Mouse (Mus musculus): Measurements from ENCODE around the gene Mettl26. TPM values are rescaled to one million over a fixed set of nuclear protein-coding genes. Genes with fewer than 3 reads are reported as not detected.

Mettl26 gene
- polyA plus RNA-seq, 1 experiment from 2014 or later = 60.1 TPM

- Histone ChIP-seq H3K4me2 (peak within 1 kb of the TSS; percentile 91), H3K27ac (peak within 1 kb of the TSS; percentile 92), H3K9me3 (no peaks in the 10 kb centered on the region), H3K4me3 (replicated peaks) (peak within 1 kb of the TSS; percentile 96), H3K9ac (replicated peaks) (peak within 1 kb of the TSS; percentile 87), H3K27me3 (no peaks in the 10 kb centered on the region), H3K4me1 (replicated peaks) (peaks cover 25% of the 10 kb centered on the region), H3K36me3 (peaks cover 12% of the 10 kb centered on the region)
- under 1% methylated on average over 52 of the region's 78 CpGs for WGBS
- ATAC-seq (ENCODE audit: insufficient number of reproducible peaks, insufficient read depth, low FRiP score, low TSS enrichment, low read depth) = no peak
These were observed 44.4 kb downstream of the Mettl26 start, which contains the start of gene Rab40c for GRCm38 (mm10) chr17:25919144-25919785. Rab40c (minus strand) TSS chr17:25919727.

GRCm38 (mm10) chr17:25919786-25920642 is 45.1 kb downstream of the Mettl26 start:
- Histone ChIP-seq H3K36me3 (peaks cover 12% of the 10 kb centered on the region; the same call in 1 of the 2 replicates), H3K9me3 (no peaks in the 10 kb centered on the region), H3K27ac (peak overlapping the region; percentile 92), H3K27me3 (no peaks in the 10 kb centered on the region), H3K4me3 (replicated peaks) (peak overlapping the region; percentile 96), H3K4me1 (replicated peaks) (peaks cover 25% of the 10 kb centered on the region), H3K4me2 (peak overlapping the region; percentile 91), H3K9ac (replicated peaks) (peak overlapping the region; percentile 87)
- WGBS = 1% methylated on average over 34 of the region's 40 CpGs
- ATAC-seq (ENCODE audit: insufficient number of reproducible peaks, insufficient read depth, low FRiP score, low TSS enrichment, low read depth) = peak; percentile 98

GRCm38 (mm10) chr17:25922120-25922519 is 47.2 kb downstream of the Mettl26 start:
- no peak overlapping the region for H3K4me3 ChIP-seq (replicated peaks)
- peaks cover 25% of the 10 kb centered on the region for H3K4me1 ChIP-seq (replicated peaks)
- peaks cover 22% of the 10 kb centered on the region for H3K36me3 ChIP-seq
- H3K4me2 ChIP-seq = no peak overlapping the region
- 80% methylated on average over 5 of the region's 5 CpGs for WGBS
- H3K9ac ChIP-seq (replicated peaks) = no peak overlapping the region
- H3K27me3 ChIP-seq = no peaks in the 10 kb centered on the region
- no peak overlapping the region for H3K27ac ChIP-seq
- H3K9me3 ChIP-seq = no peaks in the 10 kb centered on the region
- no peak for ATAC-seq (ENCODE audit: insufficient number of reproducible peaks, insufficient read depth, low FRiP score, low TSS enrichment, low read depth)

GRCm38 (mm10) chr17:25925348-25925747 is 50.5 kb downstream of the Mettl26 start:
- Histone ChIP-seq H3K9me3 (no peaks in the 10 kb centered on the region), H3K27me3 (no peaks in the 10 kb centered on the region), H3K36me3 (peaks cover 48% of the 10 kb centered on the region), H3K9ac (replicated peaks) (no peak overlapping the region), H3K4me3 (replicated peaks) (no peak overlapping the region), H3K27ac (no peak overlapping the region), H3K4me2 (no peak overlapping the region), H3K4me1 (replicated peaks) (peaks cover 10% of the 10 kb centered on the region; the same call in 1 of the 2 replicates)
- ATAC-seq (ENCODE audit: insufficient number of reproducible peaks, insufficient read depth, low FRiP score, low TSS enrichment, low read depth) = no peak
- WGBS = 77% methylated on average over 2 of the region's 2 CpGs

Small RNA genes lying within 50 kb of the gene (microRNA-seq; reads per million reads assigned to microRNA genes)
- gene Mir3082 = 1.4 reads per million

Other genes starting within 250 kb of the Mettl26 start
- gene Gng13, start 157.9 kb upstream of the Mettl26 start, polyA plus RNA-seq (2016; fragmentation: Nextera tagmentation; extraction: Ambion mirVana) = 0.74 and 1.3 TPM in 2 replicates
- 48.3 and 49.5 TPM in 2 replicates for gene Chtf18, start 147.7 kb upstream of the Mettl26 start, polyA plus RNA-seq (2016; fragmentation: Nextera tagmentation; extraction: Ambion mirVana)
- 21.6 and 22.4 TPM in 2 replicates for gene Rpusd1, start 147.4 kb upstream of the Mettl26 start, polyA plus RNA-seq (2016; fragmentation: Nextera tagmentation; extraction: Ambion mirVana)
- gene Mslnl, start 139.0 kb upstream of the Mettl26 start, polyA plus RNA-seq (2016; fragmentation: Nextera tagmentation; extraction: Ambion mirVana) = not detected in 2 replicates
- 0.44 TPM in 1 of 2 replicates, not detected in the other for gene Msln, start 120.7 kb upstream of the Mettl26 start, polyA plus RNA-seq (2016; fragmentation: Nextera tagmentation; extraction: Ambion mirVana)
- gene Narfl, start 101.3 kb upstream of the Mettl26 start, polyA plus RNA-seq (2016; fragmentation: Nextera tagmentation; extraction: Ambion mirVana) = 24.9 TPM in 2 replicates
- 89.8 and 97.7 TPM in 2 replicates for gene Haghl, start 89.4 kb upstream of the Mettl26 start, polyA plus RNA-seq (2016; fragmentation: Nextera tagmentation; extraction: Ambion mirVana)
- 0.13 and 0.39 TPM in 2 replicates for gene Ccdc78, start 88.5 kb upstream of the Mettl26 start, polyA plus RNA-seq (2016; fragmentation: Nextera tagmentation; extraction: Ambion mirVana)
- 68.3 and 71.7 TPM in 2 replicates for gene Fam173a, start 82.2 kb upstream of the Mettl26 start, polyA plus RNA-seq (2016; fragmentation: Nextera tagmentation; extraction: Ambion mirVana)
- gene AC134908.4, start 79.4 kb upstream of the Mettl26 start, polyA plus RNA-seq (2016; fragmentation: Nextera tagmentation; extraction: Ambion mirVana) = 0.49 TPM in 1 of 2 replicates, not detected in the other
- gene Metrn, start 77.9 kb upstream of the Mettl26 start, polyA plus RNA-seq (2016; fragmentation: Nextera tagmentation; extraction: Ambion mirVana) = 50.5 and 52.1 TPM in 2 replicates
- gene Fbxl16, start 66.0 kb upstream of the Mettl26 start, polyA plus RNA-seq (2016; fragmentation: Nextera tagmentation; extraction: Ambion mirVana) = 2.2 and 2.4 TPM in 2 replicates
- gene Wdr24, start 51.4 kb upstream of the Mettl26 start, polyA plus RNA-seq (2016; fragmentation: Nextera tagmentation; extraction: Ambion mirVana) = 28.4 and 30.9 TPM in 2 replicates
- gene Jmjd8, start 46.2 kb upstream of the Mettl26 start, polyA plus RNA-seq (2016; fragmentation: Nextera tagmentation; extraction: Ambion mirVana) = 56.4 and 63.4 TPM in 2 replicates
- gene Stub1, start 41.7 kb upstream of the Mettl26 start, polyA plus RNA-seq (2016; fragmentation: Nextera tagmentation; extraction: Ambion mirVana) = 313 TPM in 2 replicates
- gene Rhbdl1, start 37.8 kb upstream of the Mettl26 start, polyA plus RNA-seq (2016; fragmentation: Nextera tagmentation; extraction: Ambion mirVana) = 1.4 and 1.7 TPM in 2 replicates
- gene Gm20683, start 33.3 kb upstream of the Mettl26 start, polyA plus RNA-seq (2016; fragmentation: Nextera tagmentation; extraction: Ambion mirVana) = 1.6 and 2.0 TPM in 2 replicates
- gene Rhot2, start 30.2 kb upstream of the Mettl26 start, polyA plus RNA-seq (2016; fragmentation: Nextera tagmentation; extraction: Ambion mirVana) = 23.6 and 26.9 TPM in 2 replicates
- 37.3 and 45.5 TPM in 2 replicates for gene Wdr90, start 13.6 kb upstream of the Mettl26 start, polyA plus RNA-seq (2016; fragmentation: Nextera tagmentation; extraction: Ambion mirVana)
- gene Mcrip2, start 6.3 kb upstream of the Mettl26 start, polyA plus RNA-seq (2016; fragmentation: Nextera tagmentation; extraction: Ambion mirVana) = 8.5 and 9.9 TPM in 2 replicates
- 0.45 and 0.54 TPM in 2 replicates for gene Wfikkn1, start 5.8 kb downstream of the Mettl26 start, polyA plus RNA-seq (2016; fragmentation: Nextera tagmentation; extraction: Ambion mirVana)
- 35.7 and 39.1 TPM in 2 replicates for gene Rab40c, start 44.7 kb downstream of the Mettl26 start, polyA plus RNA-seq (2016; fragmentation: Nextera tagmentation; extraction: Ambion mirVana)
- gene Pigq, start 69.9 kb downstream of the Mettl26 start, polyA plus RNA-seq (2016; fragmentation: Nextera tagmentation; extraction: Ambion mirVana) = 47.3 and 52.4 TPM in 2 replicates
- gene Nhlrc4, start 69.9 kb downstream of the Mettl26 start, polyA plus RNA-seq (2016; fragmentation: Nextera tagmentation; extraction: Ambion mirVana) = 0.13 and 0.74 TPM in 2 replicates
- 0.10 and 0.27 TPM in 2 replicates for gene A930017K11Rik, start 77.5 kb downstream of the Mettl26 start, polyA plus RNA-seq (2016; fragmentation: Nextera tagmentation; extraction: Ambion mirVana)
- gene Capn15, start 110.7 kb downstream of the Mettl26 start, polyA plus RNA-seq (2016; fragmentation: Nextera tagmentation; extraction: Ambion mirVana) = 32.8 and 33.9 TPM in 2 replicates
- 25.0 and 26.9 TPM in 2 replicates for gene Rab11fip3, start 194.5 kb downstream of the Mettl26 start, polyA plus RNA-seq (2016; fragmentation: Nextera tagmentation; extraction: Ambion mirVana)
- 29.4 and 31.7 TPM in 2 replicates for gene Decr2, start 215.3 kb downstream of the Mettl26 start, polyA plus RNA-seq (2016; fragmentation: Nextera tagmentation; extraction: Ambion mirVana)
- gene Nme4, start 220.5 kb downstream of the Mettl26 start, polyA plus RNA-seq (2016; fragmentation: Nextera tagmentation; extraction: Ambion mirVana) = 124 and 132 TPM in 2 replicates
- 0.55 and 0.87 TPM in 2 replicates for gene Tmem8, start 238.2 kb downstream of the Mettl26 start, polyA plus RNA-seq (2016; fragmentation: Nextera tagmentation; extraction: Ambion mirVana)
- gene Mrpl28, start 248.4 kb downstream of the Mettl26 start, polyA plus RNA-seq (2016; fragmentation: Nextera tagmentation; extraction: Ambion mirVana) = 203 and 218 TPM in 2 replicates

All from limb, embryonic 12.5 days (tissue).